ENCODE assay signal across 25 mouse cellular contexts in the genomic region with DNA sequence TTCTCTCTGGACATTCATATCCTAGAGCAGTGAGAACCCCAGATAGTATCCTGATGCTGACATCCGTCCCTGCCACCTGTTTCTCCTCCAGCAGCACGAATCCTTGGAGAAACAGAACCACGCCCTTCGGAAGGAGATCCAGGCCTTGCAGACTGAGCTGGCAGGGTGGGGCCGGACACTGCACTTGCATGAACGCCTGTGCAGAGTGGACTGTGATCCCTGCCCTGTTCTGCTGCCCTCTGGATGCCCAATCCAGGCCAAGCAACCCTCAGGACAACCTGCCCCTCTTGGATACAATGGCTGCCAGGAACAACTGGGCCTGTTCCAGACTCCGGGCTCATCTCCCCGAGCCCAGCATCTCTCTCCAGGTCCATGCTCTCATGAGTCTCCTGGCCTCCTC. TPM values are rescaled to one million over a fixed set of nuclear protein-coding genes. Genes with fewer than 3 reads are reported as not detected.
DNase-seq lines count a peak whose midpoint lies in the region; ATAC-seq and TF ChIP-seq lines count a peak whose summit lies in the region.
"Had no signal": no experiment of that assay in that cellular context is flagged by ENCODE, and none has a peak within 500 bp of the region (broad histone marks: within the 10 kb centered on the region; RNA-seq: fewer than 3 reads in every experiment).

No protein-coding gene starts in this region.

- no peak overlapping the region for H3K4me3 ChIP-seq in cerebellum, adult 2 months (replicated peaks; ENCODE audit: insufficient read depth, low read depth, low read length)
- H3K4me3 ChIP-seq in kidney, embryonic 14.5 days (ENCODE audit: low read length) = no peak overlapping the region
- H3K4me3 ChIP-seq in forebrain, embryonic 14.5 days (ENCODE audit: low read depth, low read length) = no peak overlapping the region
- H3K4me3 ChIP-seq: embryonic facial prominence, embryonic 15.5 days; erythroblast, embryonic 14.5 days; heart, adult 2 months; heart, embryonic 15.5 days; hindbrain, embryonic 15.5 days had no signal

- H3K9me3 ChIP-seq in kidney, embryonic 14.5 days (ENCODE audit: control insufficient read depth, low read length) = no peaks in the 10 kb centered on the region
- no peaks in the 10 kb centered on the region for H3K9me3 ChIP-seq in forebrain, embryonic 14.5 days (replicated peaks; ENCODE audit: control insufficient read depth, low read length)
- H3K9me3 ChIP-seq: embryonic facial prominence, embryonic 15.5 days; heart, embryonic 15.5 days; hindbrain, embryonic 15.5 days had no signal

- no peaks in the 10 kb centered on the region for H3K27me3 ChIP-seq in cerebellum, adult 2 months (ENCODE audit: control insufficient read depth, insufficient read depth, low read length)
- H3K27me3 ChIP-seq in kidney, embryonic 14.5 days (ENCODE audit: control insufficient read depth, insufficient read depth, low read length) = no peaks in the 10 kb centered on the region
- H3K27me3 ChIP-seq in forebrain, embryonic 14.5 days (replicated peaks; ENCODE audit: control insufficient read depth, insufficient read depth, low read length) = no peaks in the 10 kb centered on the region
- H3K27me3 ChIP-seq: embryonic facial prominence, embryonic 15.5 days; heart, embryonic 15.5 days; hindbrain, embryonic 15.5 days had no signal

- no peak overlapping the region for H3K9ac ChIP-seq in kidney, embryonic 14.5 days (ENCODE audit: low read depth, low read length)
- H3K9ac ChIP-seq in forebrain, embryonic 14.5 days (ENCODE audit: low read length) = no peak overlapping the region
- H3K9ac ChIP-seq: embryonic facial prominence, embryonic 15.5 days; forebrain, postnatal 0 days; heart, embryonic 15.5 days; hindbrain, embryonic 15.5 days had no signal

- no peak for TF ChIP-seq CTCF in cerebellum, adult 2 months (IDR thresholded peaks at IDR 0.05; ENCODE audit: borderline replicate concordance, insufficient read depth, low read depth, low read length)

- no peak overlapping the region for H3K4me2 ChIP-seq in kidney, embryonic 14.5 days (replicated peaks; ENCODE audit: low read depth, low read length)
- no peak overlapping the region for H3K4me2 ChIP-seq in forebrain, embryonic 14.5 days (ENCODE audit: low read length)
- H3K4me2 ChIP-seq: embryonic facial prominence, embryonic 15.5 days; heart, embryonic 11.5 days; heart, embryonic 15.5 days; hindbrain, embryonic 15.5 days had no signal

- TF ChIP-seq POLR2A in cerebellum, adult 2 months (IDR thresholded peaks at IDR 0.05; ENCODE audit: borderline replicate concordance, insufficient read depth, low read length) = no peak

- no peak overlapping the region for H3K27ac ChIP-seq in cerebellum, adult 2 months (ENCODE audit: insufficient read depth, low read length)
- no peak overlapping the region for H3K27ac ChIP-seq in kidney, embryonic 14.5 days (ENCODE audit: low read depth, low read length)
- H3K27ac ChIP-seq in forebrain, embryonic 14.5 days (ENCODE audit: low read depth, low read length) = no peak overlapping the region
- H3K27ac ChIP-seq: embryonic facial prominence, embryonic 15.5 days; heart, adult 2 months; heart, embryonic 15.5 days; hindbrain, embryonic 15.5 days had no signal

- DNase-seq in cerebellum, postnatal 10 days = peak; percentile 35 to 44
- DNase-seq in cerebellum, adult 2 months = no peak
- peak; percentile 38 for DNase-seq in kidney, adult 9 months
- peak; percentile 15 for DNase-seq in ES-CJ7 (ENCODE audit: low read depth, low spot score)
- DNase-seq in large intestine, adult 2 months (ENCODE audit: low read depth, low spot score) = peak; percentile 66
- DNase-seq in right cerebral cortex, adult 2 months (ENCODE audit: low spot score in 2 of 2) = no peak
- DNase-seq in forebrain, embryonic 14.5 days (ENCODE audit: low spot score) = no peak
- DNase-seq: adrenal gland, postnatal 14 days; B cell, adult 2 months; cerebellum, adult 11-12 months; cerebellum, adult 9-11 months; forebrain, postnatal 0 days; gastrocnemius, postnatal 14 days; heart, adult 2 months had no signal

- H3K4me1 ChIP-seq in cerebellum, adult 2 months (ENCODE audit: control insufficient read depth, insufficient read depth, low read length) = no peaks in the 10 kb centered on the region
- no peaks in the 10 kb centered on the region for H3K4me1 ChIP-seq in kidney, embryonic 14.5 days (ENCODE audit: control insufficient read depth, insufficient read depth, low read length)
- no peaks in the 10 kb centered on the region for H3K4me1 ChIP-seq in forebrain, embryonic 14.5 days (ENCODE audit: control insufficient read depth, insufficient read depth, low read length)
- H3K4me1 ChIP-seq: embryonic facial prominence, embryonic 15.5 days; heart, embryonic 15.5 days; hindbrain, embryonic 15.5 days had no signal

- no peaks in the 10 kb centered on the region for H3K36me3 ChIP-seq in kidney, embryonic 14.5 days (ENCODE audit: control insufficient read depth, insufficient read depth, low read length)
- H3K36me3 ChIP-seq in forebrain, embryonic 14.5 days (ENCODE audit: control insufficient read depth, insufficient read depth, low read length) = no peaks in the 10 kb centered on the region
- H3K36me3 ChIP-seq: embryonic facial prominence, embryonic 15.5 days; heart, embryonic 15.5 days; hindbrain, embryonic 15.5 days had no signal

- ATAC-seq in kidney, embryonic 14.5 days (ENCODE audit: low FRiP score, low TSS enrichment) = no peak
- no peak for ATAC-seq in forebrain, embryonic 14.5 days
- ATAC-seq: activated CD4-positive, CD25-positive, alpha-beta regulatory T cell, adult 4 months; CD4-positive, CD25-positive, alpha-beta regulatory T cell, adult 4 months; forebrain, postnatal 0 days had no signal

- 63% methylated on average over 8 of the region's 8 CpGs for WGBS in cerebellum, adult 2 months
- 83% methylated on average over 8 of the region's 8 CpGs for WGBS in kidney, embryonic 14.5 days
- 36% methylated on average over 8 of the region's 8 CpGs for WGBS in large intestine, adult 2 months
- 77% methylated on average over 8 of the region's 8 CpGs for WGBS in forebrain, embryonic 14.5 days

RNA-seq across cellular contexts. Expression of a gene that starts 13.0 kb away (rescaled TPM):
- 0.08 TPM in 2 replicates for polyA plus RNA-seq in cerebellum, adult 2 months (2012; rRNA removed)
- polyA plus RNA-seq in kidney, embryonic 14.5 days (2014; fragmentation: Nextera tagmentation; extraction: Ambion mirVana) = not detected in 2 replicates
- 1.2 and 1.9 TPM in 2 replicates for polyA plus RNA-seq in large intestine, adult 2 months (2012; rRNA removed)
- not detected in 2 replicates for polyA plus RNA-seq in forebrain, embryonic 14.5 days (2014; fragmentation: Nextera tagmentation; extraction: Ambion mirVana)
- polyA plus RNA-seq: embryonic facial prominence, embryonic 11.5 days; erythroblast, embryonic 14.5 days; forebrain, embryonic 11.5 days; forebrain, postnatal 0 days; heart, embryonic 11.5 days; heart, embryonic 15.5 days; hindbrain, embryonic 11.5 days; hindbrain, embryonic 15.5 days had no signal

RNA-seq across cellular contexts. Expression of a gene that starts 29.9 kb away (rescaled TPM):
- 174 and 188 TPM in 2 replicates for polyA plus RNA-seq in cerebellum, adult 2 months (2012; rRNA removed)
- polyA plus RNA-seq in kidney, embryonic 14.5 days (2014; fragmentation: Nextera tagmentation; extraction: Ambion mirVana) = 82.6 and 98.8 TPM in 2 replicates
- polyA plus RNA-seq in large intestine, adult 2 months (2012; rRNA removed) = 68.6 and 69.0 TPM in 2 replicates
- 80.3 and 90.2 TPM in 2 replicates for polyA plus RNA-seq in forebrain, embryonic 14.5 days (2014; fragmentation: Nextera tagmentation; extraction: Ambion mirVana)

RNA-seq across cellular contexts. Expression of a gene that starts 30.4 kb away (rescaled TPM):
- polyA plus RNA-seq in cerebellum, adult 2 months (2012; rRNA removed) = 0.29 and 0.54 TPM in 2 replicates
- 0.15 TPM in 1 of 2 replicates, not detected in the other for polyA plus RNA-seq in kidney, embryonic 14.5 days (2014; fragmentation: Nextera tagmentation; extraction: Ambion mirVana)
- polyA plus RNA-seq in large intestine, adult 2 months (2012; rRNA removed) = 123 and 147 TPM in 2 replicates
- not detected in 2 replicates for polyA plus RNA-seq in forebrain, embryonic 14.5 days (2014; fragmentation: Nextera tagmentation; extraction: Ambion mirVana)
- polyA plus RNA-seq: activated CD4-positive, CD25-positive, alpha-beta regulatory T cell, adult 4 months; CD4-positive, CD25-positive, alpha-beta regulatory T cell, adult 4 months; embryonic facial prominence, embryonic 11.5 days; erythroblast, embryonic 14.5 days; forebrain, embryonic 11.5 days; forebrain, postnatal 0 days; heart, embryonic 11.5 days; heart, embryonic 15.5 days; hindbrain, embryonic 15.5 days had no signal

RNA-seq across cellular contexts. Expression of a gene that starts 43.1 kb away (rescaled TPM):
- 66.7 and 67.9 TPM in 2 replicates for polyA plus RNA-seq in cerebellum, adult 2 months (2012; rRNA removed)
- 29.6 and 37.0 TPM in 2 replicates for polyA plus RNA-seq in kidney, embryonic 14.5 days (2014; fragmentation: Nextera tagmentation; extraction: Ambion mirVana)
- polyA plus RNA-seq in large intestine, adult 2 months (2012; rRNA removed) = 40.7 and 47.6 TPM in 2 replicates
- polyA plus RNA-seq in forebrain, embryonic 14.5 days (2014; fragmentation: Nextera tagmentation; extraction: Ambion mirVana) = 45.6 and 50.2 TPM in 2 replicates

RNA-seq across cellular contexts. Expression of a gene that starts 52.8 kb away (rescaled TPM):
- polyA plus RNA-seq in cerebellum, adult 2 months (2012; rRNA removed) = 33.8 and 35.9 TPM in 2 replicates
- polyA plus RNA-seq in kidney, embryonic 14.5 days (2014; fragmentation: Nextera tagmentation; extraction: Ambion mirVana) = 56.1 and 64.4 TPM in 2 replicates
- polyA plus RNA-seq in large intestine, adult 2 months (2012; rRNA removed) = 21.4 and 24.2 TPM in 2 replicates
- polyA plus RNA-seq in forebrain, embryonic 14.5 days (2014; fragmentation: Nextera tagmentation; extraction: Ambion mirVana) = 56.4 and 57.6 TPM in 2 replicates

Comparison
In these comparisons a context has a peak if more than half of its experiments do, and no peak if none do; other contexts are left out.
1. DNase-seq: peak in cerebellum, postnatal 10 days (2 of 2), kidney, adult 9 months (single experiment), ES-CJ7 (single experiment) and large intestine, adult 2 months (single experiment); none in cerebellum, adult 2 months (0 of 2), right cerebral cortex, adult 2 months (0 of 2) and forebrain, embryonic 14.5 days (single experiment).
2. RNA of a gene that starts 30.4 kb away (polyA plus RNA-seq): 123 to 147 TPM in large intestine, adult 2 months; 0.29 to 0.54 TPM in cerebellum, adult 2 months, 0.15 TPM in kidney, embryonic 14.5 days and not detected in forebrain, embryonic 14.5 days; every median in the first group is over 10 times any median in the second.